Mouse (Mus musculus) erythroblast, adult 5-6 weeks (primary cell): ENCODE data around the gene Wtap. TPM values are rescaled to one million over a fixed set of nuclear protein-coding genes. Genes with fewer than 3 reads are reported as not detected.
"Not testable (repeated sequence)": the region's sequence is repeated elsewhere in the genome, so short reads cannot be mapped to it uniquely, and the experiment has no call there.

Source experiments
- ATAC-seq: replicated peaks from 2 replicates; pipeline ENCODE4 v1.8.0; 2016; ENCODE audit warnings: moderate number of reproducible peaks, mild to moderate bottlenecking, moderate TSS enrichment, inconsistent platforms; ENCODE audit not compliant: poor library complexity, low FRiP score, severe bottlenecking
- total RNA-seq, 2 experiments: library from RNA; stranded (forward) in 1 of 2; stranded (reverse) in 1 of 2; fragments of 150-400 nt in 1 of 2; fragments of 200-764, 138-1000 nt in 1 of 2; gene quantifications; 2 replicates each; pipeline versions ENCODE4 v1.2.3 to v1.2.4; 2015 to 2017; ENCODE audit warnings: low replicate concordance in 2 of 2

Wtap gene
- total RNA-seq, 2 experiments from 2014 or later = 36.1 to 37.9 TPM

DNA sequence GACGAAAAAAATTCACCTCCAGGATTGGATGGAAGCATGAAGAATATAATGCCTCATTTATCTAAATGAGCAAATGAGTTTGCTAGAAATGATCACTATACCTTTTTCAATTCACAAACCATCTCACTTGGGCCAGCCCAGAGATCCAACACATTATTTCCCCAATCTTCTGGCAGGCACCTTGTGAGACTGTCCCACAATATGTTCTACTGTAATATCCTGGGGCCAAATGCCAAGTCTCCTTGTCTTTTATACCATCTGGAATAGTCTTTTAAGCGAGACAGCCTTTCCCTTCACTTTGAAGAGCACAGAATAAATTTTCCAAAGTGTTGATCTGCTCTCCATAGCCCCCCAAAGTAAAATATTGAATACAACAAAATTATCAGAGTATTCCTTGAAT lies 20.1 kb downstream of the Wtap start:
- ATAC-seq = no peak

GRCm38 (mm10) chr17:12967173-12967572 lies 26.8 kb downstream of the Wtap start:
- ATAC-seq = no peak

GRCm38 (mm10) chr17:12963476-12963875 lies 30.5 kb downstream of the Wtap start:
- no peak for ATAC-seq

- ATAC-seq = peak; percentile 97
Measured at GRCm38 (mm10) chr17:12960331-12960873, 33.6 kb downstream of the Wtap start, which contains the start of gene Acat2. Acat2 (minus strand) TSS chr17:12960747.

- not testable (repeated sequence) for ATAC-seq
Measured at GRCm38 (mm10) chr17:12959377-12959776, 34.6 kb downstream of the Wtap start.

DNA sequence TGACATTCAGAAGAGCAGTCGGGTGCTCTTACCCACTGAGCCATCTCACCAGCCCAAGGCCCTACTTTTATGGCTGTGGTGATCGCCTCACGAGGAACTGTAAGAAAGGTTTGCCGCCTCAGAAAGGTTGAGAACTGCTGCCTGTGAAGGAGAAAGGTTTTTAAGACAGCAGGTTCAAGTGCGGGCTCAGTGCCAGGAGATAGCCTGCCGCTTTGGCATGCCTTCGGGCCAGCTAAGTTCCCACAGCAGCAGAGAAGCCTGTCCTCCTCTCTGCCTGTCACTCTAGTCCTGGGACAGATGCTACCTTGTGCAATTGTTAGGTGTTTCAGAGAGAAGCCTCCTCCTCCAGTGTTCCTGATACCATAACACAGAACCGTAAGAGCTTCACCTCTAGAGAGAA lies 37.3 kb downstream of the Wtap start:
- ATAC-seq = no peak

DNA sequence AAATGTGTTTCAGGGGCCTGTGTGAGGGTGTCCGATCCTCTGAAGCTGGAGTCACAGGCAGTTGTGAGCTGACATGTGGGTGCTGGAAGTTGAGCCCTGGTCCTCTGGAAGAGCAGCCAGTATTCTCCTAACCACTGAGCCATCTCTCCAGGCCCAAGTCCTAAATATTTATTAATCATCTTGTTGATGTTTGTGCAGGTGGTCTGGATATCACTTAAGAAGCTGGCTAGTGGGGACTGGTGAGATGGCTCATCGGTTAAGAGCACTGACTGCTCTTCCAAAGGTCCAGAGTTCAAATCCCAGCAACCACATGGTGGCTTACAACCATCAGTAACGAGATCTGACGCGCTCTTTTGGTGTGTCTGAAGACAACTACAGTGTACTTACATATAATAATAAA lies 44.3 kb downstream of the Wtap start:
- ATAC-seq = no peak

GRCm38 (mm10) chr17:12942459-12943162 lies 51.4 kb downstream of the Wtap start:
- no peak for ATAC-seq

DNA sequence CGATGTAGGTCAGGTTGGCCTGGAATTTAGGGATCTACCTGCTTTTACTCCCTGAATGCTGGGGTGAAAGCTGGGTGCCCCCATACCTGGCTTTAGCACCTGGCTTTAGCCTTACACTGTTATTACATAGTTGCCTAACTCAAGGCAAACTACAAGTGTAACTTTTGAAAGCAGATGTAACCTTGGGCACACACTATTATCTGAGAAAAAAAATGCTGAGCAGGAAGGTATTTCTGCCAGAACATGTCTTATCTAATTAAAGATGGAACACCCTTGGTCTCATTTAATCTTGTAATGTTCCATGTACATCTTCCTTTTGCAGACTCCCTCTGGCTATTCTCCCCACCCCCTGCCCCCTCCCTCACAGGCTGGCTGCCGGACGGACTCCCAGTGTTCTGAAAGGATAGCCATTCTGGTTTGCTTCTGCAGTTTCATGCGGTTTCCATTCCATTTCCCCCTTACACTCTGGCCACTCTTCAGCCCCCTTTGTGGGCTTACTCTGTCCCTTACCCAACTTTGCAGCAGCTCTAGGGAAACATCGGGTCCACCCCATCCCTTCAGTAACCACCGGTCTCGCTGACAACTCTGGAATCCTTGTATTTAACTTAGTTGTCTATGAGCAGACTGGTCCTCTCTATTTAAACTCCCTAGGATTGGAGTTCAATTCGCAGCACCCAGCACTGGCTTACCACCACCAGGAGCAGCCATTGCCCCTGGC lies 52.3 kb downstream of the Wtap start:
- no peak for ATAC-seq

- ATAC-seq = peak; percentile 70
Measured at GRCm38 (mm10) chr17:12940151-12940805, 53.7 kb downstream of the Wtap start, which contains the start of gene Acat3. Acat3 (minus strand) TSS chr17:12940600.

DNA sequence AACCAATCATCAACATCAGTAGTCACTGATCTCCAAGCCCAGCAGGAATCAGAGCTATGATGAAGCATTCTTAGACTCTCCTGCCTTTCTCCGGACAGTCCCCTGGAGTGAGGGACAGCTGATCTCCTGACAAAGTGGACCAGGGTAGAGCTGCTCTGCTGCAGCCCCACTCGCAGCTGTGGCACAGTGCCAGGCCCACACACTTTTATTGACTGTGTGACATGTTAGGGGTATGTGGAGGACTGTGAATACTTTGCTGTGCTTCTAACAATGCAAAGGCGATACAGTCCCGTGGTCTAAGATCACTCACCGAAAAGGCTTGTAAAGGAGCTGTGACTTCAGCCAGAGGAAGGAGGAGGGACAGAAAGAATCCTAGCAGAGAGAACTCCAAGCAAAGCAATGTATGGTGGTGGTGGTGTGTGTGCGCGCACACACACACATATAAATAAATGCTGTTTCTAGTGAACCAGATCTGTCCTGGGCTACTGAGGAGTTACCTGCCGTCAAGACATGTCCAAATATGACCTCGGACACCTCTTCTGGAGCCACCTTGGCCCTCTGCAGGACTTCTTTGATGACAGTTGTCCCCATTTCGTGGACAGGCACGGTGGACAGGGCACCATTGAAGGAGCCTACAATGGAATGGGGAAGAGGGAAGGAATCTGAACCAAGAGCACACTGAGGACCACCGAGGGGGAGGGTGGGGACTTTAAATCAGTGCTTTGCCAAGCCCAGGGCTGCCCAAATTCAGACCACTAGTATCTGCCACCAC lies 54.4 kb downstream of the Wtap start:
- ATAC-seq = peak; percentile 62

DNA sequence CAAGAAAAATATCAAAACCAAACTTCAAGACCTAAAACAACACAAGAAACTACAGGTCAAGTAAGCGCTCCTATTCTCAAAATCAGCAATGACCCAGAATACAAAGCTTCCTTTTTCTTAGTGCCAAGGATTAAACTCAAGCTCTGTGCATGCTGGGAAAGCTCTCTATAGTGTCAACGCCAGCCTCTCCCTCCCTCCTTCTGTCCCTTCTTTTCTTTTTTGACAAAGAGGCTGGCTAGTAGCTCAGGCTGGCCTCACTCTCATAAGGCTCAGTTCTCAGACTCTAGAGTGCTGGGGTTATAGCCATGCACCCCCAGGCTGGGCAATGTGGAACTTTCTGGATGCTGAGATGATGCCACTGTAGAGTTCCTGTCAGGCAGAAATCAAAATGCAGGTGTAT lies 55.9 kb downstream of the Wtap start:
- ATAC-seq = no peak

DNA sequence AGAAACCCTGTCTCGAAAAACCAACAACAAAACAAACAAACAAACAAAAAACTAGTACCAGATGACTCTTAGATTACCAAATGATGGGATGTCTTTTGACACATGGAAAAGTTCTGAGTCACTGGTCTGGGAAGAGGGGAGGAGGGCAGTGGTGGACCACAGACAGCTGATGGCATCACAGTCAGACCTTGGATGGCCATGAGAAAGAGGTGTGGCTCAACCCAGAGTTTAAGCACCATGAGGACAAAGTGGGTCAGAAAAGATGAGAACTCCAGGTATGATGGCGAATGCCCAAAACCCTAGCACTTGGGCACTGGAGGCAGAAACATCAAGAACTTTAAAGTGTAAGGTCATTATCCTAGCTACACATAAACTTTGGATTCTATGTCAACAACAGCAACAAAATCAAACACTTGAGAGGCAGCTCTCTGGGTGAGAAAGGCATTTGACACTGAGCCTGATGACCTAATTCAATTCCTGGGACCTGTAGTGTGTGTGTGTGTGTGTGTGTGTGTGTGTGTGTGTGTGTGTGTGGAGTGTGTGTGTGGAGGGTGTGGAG lies 56.5 kb downstream of the Wtap start:
- ATAC-seq = no peak

- no peak for ATAC-seq
Measured at GRCm38 (mm10) chr17:12935719-12936118, 58.2 kb downstream of the Wtap start.

DNA sequence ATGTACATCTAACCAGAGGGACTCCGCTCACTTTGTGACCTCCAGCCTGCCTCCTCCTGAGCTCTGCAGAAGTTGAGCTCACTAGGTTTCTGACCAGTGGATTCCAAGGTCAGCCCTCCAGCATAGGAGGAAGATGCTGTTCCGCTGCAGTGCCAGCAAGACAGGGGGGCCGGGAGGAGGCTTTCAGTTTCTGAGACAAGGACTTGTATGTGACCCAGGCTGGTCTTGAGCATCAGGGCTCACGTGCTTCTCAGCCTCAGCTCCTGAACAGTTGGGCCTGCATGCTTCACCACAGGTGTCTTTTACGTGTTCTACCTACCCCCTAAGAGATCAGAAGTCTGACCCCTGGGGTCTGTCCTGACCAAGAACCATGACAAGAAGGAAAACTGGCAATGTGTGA lies 62.4 kb downstream of the Wtap start:
- ATAC-seq = not testable (repeated sequence)

DNA sequence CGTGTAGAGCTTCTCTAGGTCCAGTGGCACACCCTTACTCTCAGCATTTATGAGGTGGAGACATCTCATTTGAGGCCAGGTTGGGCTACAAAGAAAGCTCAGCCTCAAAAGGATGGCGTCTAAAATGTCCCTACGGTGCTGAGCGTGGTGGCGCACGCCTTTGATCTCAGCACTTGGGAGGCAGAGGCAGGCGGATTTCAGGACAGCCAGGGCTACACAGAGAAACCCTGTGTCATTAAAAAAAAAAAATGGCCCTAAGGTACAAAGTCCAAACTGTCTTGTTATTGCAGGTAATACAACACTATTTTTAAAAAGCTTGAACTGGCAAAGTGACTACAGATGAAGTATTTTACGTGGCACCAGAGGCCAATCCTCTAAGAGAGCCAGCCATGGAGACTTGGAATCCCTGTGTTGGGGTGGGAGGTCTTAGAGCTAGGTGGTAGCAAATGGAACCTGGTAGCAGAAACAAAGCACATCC lies 68.2 kb downstream of the Wtap start:
- no peak for ATAC-seq

GRCm38 (mm10) chr17:12925001-12925400 lies 69.0 kb downstream of the Wtap start:
- no peak for ATAC-seq

DNA sequence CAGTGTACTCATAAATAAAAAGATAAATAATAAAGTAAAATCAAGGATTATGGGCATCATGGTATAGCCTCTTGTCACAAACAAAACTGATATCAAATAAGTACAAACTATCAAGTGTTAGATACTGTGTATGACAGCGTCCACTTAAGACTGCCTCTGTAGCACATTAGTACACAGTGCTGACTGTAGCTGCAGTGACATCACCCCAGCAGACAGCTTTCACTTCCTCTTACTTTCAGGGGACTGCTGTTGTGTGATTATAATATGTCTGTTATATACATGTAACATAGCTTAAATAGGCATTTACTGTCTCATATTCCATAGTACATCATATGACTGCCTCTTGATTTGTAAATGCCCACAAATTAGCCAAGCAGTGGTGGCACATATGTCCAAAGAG lies 72.9 kb downstream of the Wtap start:
- no peak for ATAC-seq
